Mouse (Mus musculus): ENCODE measurements at regions not wholly inside any gene's neighbourhood (a gene's known extent, or its start where the extent isn't known, plus 50 kb on each side); places are given as distances from the start of the nearest gene placed in this dataset.
A peak's percentile ranks its signal among the peaks of the same experiment; 100 is the strongest.

DNA sequence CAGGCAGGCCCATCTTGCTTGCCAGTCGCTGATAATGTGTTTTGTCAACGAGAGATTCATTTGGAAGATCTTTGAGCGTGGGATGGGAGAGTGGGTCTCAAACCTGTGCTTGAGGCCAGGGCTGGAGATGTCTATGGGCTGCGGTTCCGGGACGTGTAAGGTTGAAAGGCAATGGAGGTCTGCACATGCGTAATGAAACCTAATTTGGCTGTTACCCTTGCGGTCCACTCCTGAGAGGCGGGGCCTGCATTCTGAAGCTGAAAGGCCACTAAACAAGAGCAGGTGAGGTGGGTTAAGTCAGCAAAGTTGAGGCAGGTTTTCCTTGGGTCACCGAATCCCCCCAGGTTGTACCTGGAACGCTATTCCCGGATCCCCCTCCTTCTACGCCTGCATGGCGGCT is 83.3 kb upstream of the Smad3 start:
- ATAC-seq (replicated peaks; ENCODE audit: low FRiP score, low read depth) = no peak
- H3K36me3 ChIP-seq (ENCODE audit: insufficient read depth, low read length) = no peaks in the 10 kb centered on the region
- no peak overlapping the region for H3K9ac ChIP-seq (ENCODE audit: low read depth, low read length)
- no peaks in the 10 kb centered on the region for H3K9me3 ChIP-seq (replicated peaks; ENCODE audit: low read length)
- peaks cover 6% of the 10 kb centered on the region; the same call in 1 of the 2 replicates for H3K4me1 ChIP-seq (replicated peaks; ENCODE audit: insufficient read depth, low read length)
- no peaks in the 10 kb centered on the region for H3K27me3 ChIP-seq (ENCODE audit: insufficient read depth, low read length)
- no peak for DNase-seq (ENCODE audit: low spot score)
- H3K4me3 ChIP-seq (replicated peaks; ENCODE audit: low read depth, low read length) = no peak overlapping the region
- H3K27ac ChIP-seq = no peak overlapping the region
- no peak overlapping the region for H3K4me2 ChIP-seq (ENCODE audit: low read length)
- WGBS = 83% methylated on average over 14 of the region's 14 CpGs
- TF ChIP-seq CTCF (IDR thresholded peaks at IDR 0.05; ENCODE audit: low read depth) = no peak

DNA sequence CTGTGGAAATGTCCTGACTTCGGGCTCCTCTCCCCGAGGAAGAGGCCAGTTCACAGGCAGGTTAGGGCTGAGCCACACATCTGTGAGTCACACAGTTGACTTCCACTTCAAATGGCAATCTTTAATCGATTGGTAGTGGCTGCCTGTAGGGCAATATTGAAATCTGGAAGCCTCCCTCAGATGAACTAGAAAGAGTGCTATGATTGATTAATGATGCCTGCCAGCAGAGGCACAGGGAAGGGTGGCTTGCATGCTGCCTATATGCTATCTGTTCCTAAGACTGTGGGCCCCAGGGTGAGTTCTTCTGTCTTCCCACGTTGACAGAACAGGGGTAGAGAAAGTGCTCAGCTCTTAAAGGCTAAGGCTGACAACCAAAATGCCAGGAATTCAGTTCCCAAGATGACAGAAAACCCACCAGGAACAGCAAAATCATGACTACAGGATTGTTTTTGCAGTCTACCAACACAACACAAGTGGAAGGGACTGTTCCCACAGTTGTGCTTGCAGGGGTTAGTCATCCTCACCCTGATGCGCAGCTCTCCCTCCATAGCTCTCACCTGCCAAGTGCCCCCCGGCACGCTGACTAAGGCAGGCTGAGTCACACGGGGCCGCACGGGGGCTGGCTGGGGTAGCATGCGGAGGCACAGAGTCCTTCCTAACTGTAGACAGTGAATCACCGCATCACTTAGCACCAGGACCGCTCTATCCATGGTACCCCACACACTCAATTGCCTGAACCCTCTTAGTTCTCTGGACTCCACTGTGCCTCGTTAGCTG is 81.4 kb upstream of the Smad3 start:
- ATAC-seq (replicated peaks; ENCODE audit: low FRiP score, low read depth) = no peak
- no peak for DNase-seq (ENCODE audit: low spot score)
- Histone ChIP-seq H3K27ac (no peak overlapping the region), H3K4me2 (ENCODE audit: low read length) (no peak overlapping the region), H3K4me1 (replicated peaks; ENCODE audit: insufficient read depth, low read length) (peaks cover 14% of the 10 kb centered on the region; the same call in 1 of the 2 replicates), H3K27me3 (ENCODE audit: insufficient read depth, low read length) (no peaks in the 10 kb centered on the region), H3K36me3 (ENCODE audit: insufficient read depth, low read length) (no peaks in the 10 kb centered on the region), H3K9ac (ENCODE audit: low read depth, low read length) (no peak overlapping the region), H3K4me3 (replicated peaks; ENCODE audit: low read depth, low read length) (no peak overlapping the region), H3K9me3 (replicated peaks; ENCODE audit: low read length) (no peaks in the 10 kb centered on the region)
- TF ChIP-seq CTCF (IDR thresholded peaks at IDR 0.05; ENCODE audit: low read depth) = no peak
- 89% methylated on average over 14 of the region's 14 CpGs for WGBS

DNA sequence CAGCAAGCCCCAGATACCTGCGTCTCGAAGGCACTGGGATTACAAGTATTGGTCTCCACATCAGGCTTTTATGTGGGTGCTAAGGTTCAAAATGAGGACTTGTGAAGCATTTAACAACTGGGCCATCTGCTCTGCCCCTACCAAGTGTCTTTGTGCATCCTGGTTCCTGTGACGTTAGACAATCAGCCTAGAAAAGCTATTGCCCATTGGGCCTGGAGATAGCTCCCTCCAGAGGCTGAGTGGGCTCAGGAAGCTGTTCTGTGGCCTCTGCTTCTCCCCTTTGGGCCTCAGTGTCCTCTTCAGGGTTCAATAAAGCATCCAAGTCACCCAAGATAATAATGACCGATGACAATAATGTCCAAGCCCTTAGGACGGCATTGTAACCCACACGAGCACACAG is 79.8 kb upstream of the Smad3 start:
- H3K27ac ChIP-seq = peak overlapping the region; percentile 85
- 62% methylated on average over 6 of the region's 6 CpGs for WGBS

DNA sequence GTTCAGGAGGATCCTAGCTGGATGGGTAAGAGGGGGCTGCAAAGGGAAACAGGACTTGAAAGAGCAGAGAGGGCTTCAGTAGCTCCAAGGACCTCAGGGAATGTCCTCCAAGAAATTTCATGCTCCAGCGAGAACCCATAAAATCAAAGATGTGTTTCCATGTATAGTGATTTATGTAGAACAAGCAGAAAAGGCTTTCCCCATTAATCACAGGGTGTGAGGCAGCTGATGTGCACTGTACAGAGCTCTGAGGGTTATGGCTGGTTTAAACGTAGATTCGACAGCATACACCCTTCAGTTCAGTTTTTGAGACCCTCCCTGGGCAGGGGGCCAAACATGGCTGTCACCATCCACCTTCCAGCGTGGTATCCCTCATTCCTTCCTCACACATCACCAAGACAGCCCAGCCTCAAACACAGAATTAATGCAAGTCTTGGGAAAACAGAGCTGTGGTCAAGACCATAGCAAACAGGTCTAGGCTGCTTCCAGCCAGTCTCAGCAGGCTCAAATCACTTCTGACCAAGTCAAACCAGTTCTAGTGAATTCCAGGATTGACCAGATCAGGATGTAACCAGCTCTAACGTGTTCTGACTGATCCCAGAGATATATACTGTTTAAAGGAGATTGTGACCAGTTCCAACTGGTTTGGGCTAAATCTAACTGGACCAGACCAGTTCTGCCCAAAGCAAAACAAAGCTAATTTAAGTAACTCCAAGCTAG is 78.9 kb upstream of the Smad3 start:
- ATAC-seq (replicated peaks; ENCODE audit: low FRiP score, low read depth) = peak; percentile 88
- Histone ChIP-seq H3K27ac (peak overlapping the region; percentile 85), H3K4me2 (ENCODE audit: low read length) (no peak overlapping the region), H3K36me3 (ENCODE audit: insufficient read depth, low read length) (no peaks in the 10 kb centered on the region), H3K4me3 (replicated peaks; ENCODE audit: low read depth, low read length) (no peak overlapping the region), H3K4me1 (replicated peaks; ENCODE audit: insufficient read depth, low read length) (peaks cover 14% of the 10 kb centered on the region; the same call in 1 of the 2 replicates), H3K9ac (ENCODE audit: low read depth, low read length) (no peak overlapping the region), H3K9me3 (replicated peaks; ENCODE audit: low read length) (no peaks in the 10 kb centered on the region), H3K27me3 (ENCODE audit: insufficient read depth, low read length) (no peaks in the 10 kb centered on the region)
- no peak for TF ChIP-seq CTCF (IDR thresholded peaks at IDR 0.05; ENCODE audit: low read depth)
- 12% methylated on average over 5 of the region's 5 CpGs for WGBS
- DNase-seq (ENCODE audit: low spot score) = peak; percentile 83

More for the DNA sequence above, 79.8 kb upstream of the Smad3 start:
- Histone ChIP-seq H3K9me3 (replicated peaks; ENCODE audit: low read length) (no peaks in the 10 kb centered on the region), H3K36me3 (ENCODE audit: insufficient read depth, low read length) (no peaks in the 10 kb centered on the region), H3K9ac (ENCODE audit: low read depth, low read length) (no peak overlapping the region), H3K4me2 (ENCODE audit: low read length) (no peak overlapping the region), H3K4me1 (replicated peaks; ENCODE audit: insufficient read depth, low read length) (peaks cover 14% of the 10 kb centered on the region; the same call in 1 of the 2 replicates), H3K4me3 (replicated peaks; ENCODE audit: low read depth, low read length) (no peak overlapping the region), H3K27me3 (ENCODE audit: insufficient read depth, low read length) (no peaks in the 10 kb centered on the region)
- no peak for ATAC-seq (replicated peaks; ENCODE audit: low FRiP score, low read depth)
- peak; percentile 53; the same call in 1 of the 2 replicates for TF ChIP-seq CTCF (IDR thresholded peaks at IDR 0.05; ENCODE audit: low read depth)
- DNase-seq (ENCODE audit: low spot score) = peak; percentile 56

DNA sequence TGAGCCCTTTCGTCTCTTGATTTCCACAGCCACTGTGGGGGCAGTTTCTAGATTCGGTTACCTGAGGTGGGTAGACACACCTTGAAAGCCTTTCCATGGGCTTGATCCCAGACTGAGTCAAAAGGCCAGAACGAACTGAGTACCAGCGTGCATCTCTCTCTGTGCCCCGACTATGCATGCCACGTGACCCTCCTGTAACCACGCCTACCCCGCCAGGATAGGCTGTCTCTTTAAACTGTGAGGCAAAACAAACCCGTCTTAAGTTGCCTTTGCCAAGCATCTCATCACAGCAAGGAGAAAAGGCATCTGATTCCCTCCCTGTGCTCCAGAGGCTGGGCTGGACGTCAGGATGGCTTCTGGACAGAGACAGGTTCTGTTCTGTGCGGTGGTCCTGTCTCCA is 78.2 kb upstream of the Smad3 start:
- TF ChIP-seq CTCF (IDR thresholded peaks at IDR 0.05; ENCODE audit: low read depth) = no peak
- no peaks in the 10 kb centered on the region for H3K36me3 ChIP-seq (ENCODE audit: insufficient read depth, low read length)
- no peak overlapping the region for H3K9ac ChIP-seq (ENCODE audit: low read depth, low read length)
- peaks cover 14% of the 10 kb centered on the region; the same call in 1 of the 2 replicates for H3K4me1 ChIP-seq (replicated peaks; ENCODE audit: insufficient read depth, low read length)
- no peak for ATAC-seq (replicated peaks; ENCODE audit: low FRiP score, low read depth)
- 40% methylated on average over 11 of the region's 11 CpGs for WGBS
- no peaks in the 10 kb centered on the region for H3K9me3 ChIP-seq (replicated peaks; ENCODE audit: low read length)
- H3K4me2 ChIP-seq (ENCODE audit: low read length) = no peak overlapping the region
- H3K4me3 ChIP-seq (replicated peaks; ENCODE audit: low read depth, low read length) = no peak overlapping the region
- H3K27ac ChIP-seq = peak overlapping the region; percentile 85
- peak; percentile 55 for DNase-seq (ENCODE audit: low spot score)
- no peaks in the 10 kb centered on the region for H3K27me3 ChIP-seq (ENCODE audit: insufficient read depth, low read length)

DNA sequence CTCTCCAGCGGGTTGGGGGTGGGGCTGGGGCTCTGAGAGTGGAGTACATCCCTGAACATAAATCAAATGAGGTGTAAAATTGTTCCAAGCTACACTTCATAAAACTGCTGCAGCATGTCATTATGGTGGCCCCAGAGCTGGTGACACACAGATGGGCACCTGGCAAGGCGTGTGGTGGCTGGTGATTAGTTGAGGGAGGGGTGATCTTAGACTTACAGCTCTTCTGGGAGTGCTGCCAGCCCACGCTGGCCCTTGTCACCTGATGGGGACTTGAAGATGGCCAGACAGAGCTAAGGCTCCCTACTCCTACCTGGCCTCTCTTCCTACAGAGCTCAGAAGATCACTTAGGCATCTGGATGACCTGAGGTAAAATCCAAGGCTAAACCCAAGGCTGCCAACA is 76.6 kb upstream of the Smad3 start:
- Histone ChIP-seq H3K4me2 (ENCODE audit: low read length) (no peak overlapping the region), H3K27me3 (ENCODE audit: insufficient read depth, low read length) (no peaks in the 10 kb centered on the region), H3K27ac (no peak overlapping the region), H3K4me1 (replicated peaks; ENCODE audit: insufficient read depth, low read length) (peaks cover 14% of the 10 kb centered on the region; the same call in 1 of the 2 replicates), H3K9ac (ENCODE audit: low read depth, low read length) (no peak overlapping the region), H3K4me3 (replicated peaks; ENCODE audit: low read depth, low read length) (no peak overlapping the region), H3K36me3 (ENCODE audit: insufficient read depth, low read length) (no peaks in the 10 kb centered on the region), H3K9me3 (replicated peaks; ENCODE audit: low read length) (no peaks in the 10 kb centered on the region)
- ATAC-seq (replicated peaks; ENCODE audit: low FRiP score, low read depth) = no peak
- DNase-seq (ENCODE audit: low spot score) = no peak
- 53% methylated on average over 3 of the region's 3 CpGs for WGBS
- no peak for TF ChIP-seq CTCF (IDR thresholded peaks at IDR 0.05; ENCODE audit: low read depth)

Data from kidney, postnatal 0 days (tissue).